Mouse (Mus musculus) E14TG2a.4 (cell line): Measurements from ENCODE around the gene Acp1.

Source experiments
- CTCF ChIP-seq: conservative IDR thresholded peaks from 2 replicates; pipeline ENCODE4 v1.5.1; 2014; ENCODE audit warnings: low read length
- NANOG ChIP-seq: IDR thresholded peaks from 2 replicates; pipeline ENCODE4 v1.6.1; 2014; ENCODE audit warnings: borderline replicate concordance, low read length, mixed read lengths
- POU5F1 ChIP-seq: IDR thresholded peaks from 2 replicates; pipeline ENCODE4 v1.6.1; 2014; ENCODE audit warnings: low read length, borderline replicate concordance

DNA sequence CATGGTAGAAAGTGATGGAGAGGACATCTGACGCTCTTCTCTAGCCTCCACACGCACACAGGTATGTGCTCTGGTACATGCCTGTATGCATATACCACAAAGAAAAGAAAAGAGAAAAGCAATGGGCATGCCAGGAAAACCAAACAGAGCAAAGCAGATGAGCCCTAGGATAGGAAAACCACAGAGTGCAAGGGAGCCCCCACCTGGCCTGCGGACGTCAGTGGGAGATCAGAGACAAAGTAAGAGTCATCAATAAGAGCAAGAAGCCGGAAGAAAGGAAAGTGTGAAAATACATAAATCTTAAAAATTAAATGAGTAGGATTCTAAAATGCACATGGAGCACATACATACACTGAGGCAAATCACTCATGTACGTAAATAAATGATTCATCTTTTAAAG lies 31.9 kb downstream of the Acp1 start:
- TF ChIP-seq CTCF (no peak), NANOG (no peak), POU5F1 (no peak)
